Mouse (Mus musculus): ENCODE results near the gene Fgfr2. TPM values are rescaled to one million over a fixed set of nuclear protein-coding genes. Genes with fewer than 3 reads are reported as not detected.

Fgfr2 gene
- polyA plus RNA-seq, 1 experiment from 2014 or later: 11.2 TPM

DNA sequence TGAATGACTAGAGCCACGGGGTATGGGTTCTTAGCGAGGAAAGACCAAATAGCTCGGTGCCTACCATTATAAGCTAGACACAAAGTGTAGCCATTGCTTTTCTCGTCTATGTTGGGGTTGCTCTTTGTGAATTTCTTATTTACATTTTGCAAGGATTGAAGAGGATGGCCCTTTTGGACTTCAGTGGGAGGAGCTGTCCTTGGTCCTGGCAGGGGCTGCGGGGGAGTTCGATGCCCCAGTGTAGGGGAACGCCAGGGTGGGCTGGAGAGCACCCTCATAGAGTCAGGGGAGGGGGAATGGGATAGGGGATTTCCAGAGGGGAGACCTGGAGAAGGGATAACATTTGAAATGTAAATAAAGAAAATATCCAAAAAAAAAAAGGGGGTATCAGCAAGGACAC, 1063.0 kb downstream of the Fgfr2 start:
- Histone ChIP-seq H3K27me3 (ENCODE audit: insufficient read depth, low read length) (no peaks in the 10 kb centered on the region), H3K9me3 (ENCODE audit: low read length) (no peaks in the 10 kb centered on the region), H3K9ac (replicated peaks) (no peak overlapping the region), H3K4me1 (ENCODE audit: insufficient read depth) (no peaks in the 10 kb centered on the region), H3K4me2 (ENCODE audit: low read depth, low read length) (no peak overlapping the region), H3K27ac (ENCODE audit: low read depth) (no peak overlapping the region), H3K4me3 (ENCODE audit: low read depth, low read length) (no peak overlapping the region), H3K36me3 (replicated peaks; ENCODE audit: insufficient read depth, low read length) (no peaks in the 10 kb centered on the region)
- ATAC-seq (no peak), DNase-seq (no peak)
- TF ChIP-seq EP300 (IDR thresholded peaks at IDR 0.05; ENCODE audit: low read depth) (no peak), CTCF (IDR thresholded peaks at IDR 0.05; ENCODE audit: low read depth) (no peak)
- WGBS (ENCODE audit: insufficient replicate concordance): 70% methylated on average over 7 of the region's 7 CpGs

- no peak for TF ChIP-seq CTCF (IDR thresholded peaks at IDR 0.05; ENCODE audit: low read depth)
- TF ChIP-seq EP300 (IDR thresholded peaks at IDR 0.05; ENCODE audit: low read depth): no peak
- Histone ChIP-seq H3K9me3 (ENCODE audit: low read length) (no peaks in the 10 kb centered on the region), H3K36me3 (replicated peaks; ENCODE audit: insufficient read depth, low read length) (no peaks in the 10 kb centered on the region), H3K27ac (ENCODE audit: low read depth) (no peak overlapping the region), H3K4me3 (ENCODE audit: low read depth, low read length) (no peak overlapping the region), H3K27me3 (ENCODE audit: insufficient read depth, low read length) (no peaks in the 10 kb centered on the region), H3K4me2 (ENCODE audit: low read depth, low read length) (no peak overlapping the region), H3K4me1 (ENCODE audit: insufficient read depth) (no peaks in the 10 kb centered on the region), H3K9ac (replicated peaks) (no peak overlapping the region)
- ATAC-seq: no peak
- no peak for DNase-seq
- WGBS (ENCODE audit: insufficient replicate concordance): 82% methylated on average over 7 of the region's 7 CpGs
Measured at GRCm38 (mm10) chr7:132056565-132056964, 1066.6 kb downstream of the Fgfr2 start.

GRCm38 (mm10) chr7:132046662-132047061, 1076.5 kb downstream of the Fgfr2 start:
- Histone ChIP-seq H3K9me3 (ENCODE audit: low read length) (no peaks in the 10 kb centered on the region), H3K4me1 (ENCODE audit: insufficient read depth) (no peaks in the 10 kb centered on the region), H3K4me3 (ENCODE audit: low read depth, low read length) (no peak overlapping the region), H3K4me2 (ENCODE audit: low read depth, low read length) (no peak overlapping the region), H3K27ac (ENCODE audit: low read depth) (no peak overlapping the region), H3K36me3 (replicated peaks; ENCODE audit: insufficient read depth, low read length) (no peaks in the 10 kb centered on the region), H3K27me3 (ENCODE audit: insufficient read depth, low read length) (0 out of 2 replicates have a peak, but pooled peaks cover 3% of the 10 kb centered on the region), H3K9ac (replicated peaks) (no peak overlapping the region)
- ATAC-seq (no peak), DNase-seq (no peak)
- 56% methylated on average over 4 of the region's 4 CpGs for WGBS (ENCODE audit: insufficient replicate concordance)
- no peak for TF ChIP-seq EP300 (IDR thresholded peaks at IDR 0.05; ENCODE audit: low read depth)
- TF ChIP-seq CTCF (IDR thresholded peaks at IDR 0.05; ENCODE audit: low read depth): no peak

- H3K4me1 ChIP-seq (ENCODE audit: insufficient read depth): no peaks in the 10 kb centered on the region
- ATAC-seq (no peak), DNase-seq (no peak)
- no peak overlapping the region for H3K27ac ChIP-seq (ENCODE audit: low read depth)
- H3K9ac ChIP-seq (replicated peaks): no peak overlapping the region
- H3K27me3 ChIP-seq (ENCODE audit: insufficient read depth, low read length): no peaks in the 10 kb centered on the region
- H3K4me2 ChIP-seq (ENCODE audit: low read depth, low read length): no peak overlapping the region
- WGBS (ENCODE audit: insufficient replicate concordance): 52% methylated on average over 6 of the region's 6 CpGs
- TF ChIP-seq CTCF (IDR thresholded peaks at IDR 0.05; ENCODE audit: low read depth) (no peak), EP300 (IDR thresholded peaks at IDR 0.05; ENCODE audit: low read depth) (no peak)
- no peaks in the 10 kb centered on the region for H3K9me3 ChIP-seq (ENCODE audit: low read length)
- no peak overlapping the region for H3K4me3 ChIP-seq (ENCODE audit: low read depth, low read length)
- H3K36me3 ChIP-seq (replicated peaks; ENCODE audit: insufficient read depth, low read length): no peaks in the 10 kb centered on the region
Measured at GRCm38 (mm10) chr7:132031940-132032531, 1091.1 kb downstream of the Fgfr2 start.

DNA sequence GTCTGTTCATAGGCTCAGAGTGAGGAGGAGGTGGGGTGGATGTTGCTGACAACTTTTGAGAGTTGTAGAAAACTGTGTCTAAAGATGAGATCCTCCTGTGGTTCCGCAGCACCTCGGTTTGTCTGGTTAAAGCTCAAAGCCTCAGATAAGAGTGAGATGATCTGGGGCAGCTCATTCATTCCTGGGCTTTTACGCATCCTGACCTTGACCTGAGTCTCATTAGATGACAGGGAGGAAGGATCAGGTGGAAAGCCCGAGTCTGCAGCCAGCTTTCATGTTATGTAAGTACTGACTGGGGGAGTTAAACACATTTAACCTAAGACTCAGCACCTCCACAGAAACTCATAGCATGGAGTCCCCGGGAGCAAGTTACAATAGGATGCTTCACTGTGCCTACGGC, 1096.5 kb downstream of the Fgfr2 start:
- DNase-seq: no peak
- Histone ChIP-seq H3K27me3 (ENCODE audit: insufficient read depth, low read length) (no peaks in the 10 kb centered on the region), H3K4me1 (ENCODE audit: insufficient read depth) (no peaks in the 10 kb centered on the region), H3K36me3 (replicated peaks; ENCODE audit: insufficient read depth, low read length) (no peaks in the 10 kb centered on the region), H3K4me2 (ENCODE audit: low read depth, low read length) (no peak overlapping the region), H3K27ac (ENCODE audit: low read depth) (no peak overlapping the region), H3K9me3 (ENCODE audit: low read length) (no peaks in the 10 kb centered on the region), H3K9ac (replicated peaks) (no peak overlapping the region), H3K4me3 (ENCODE audit: low read depth, low read length) (no peak overlapping the region)
- WGBS (ENCODE audit: insufficient replicate concordance): 57% methylated on average over 6 of the region's 6 CpGs
- TF ChIP-seq CTCF (IDR thresholded peaks at IDR 0.05; ENCODE audit: low read depth) (no peak), EP300 (IDR thresholded peaks at IDR 0.05; ENCODE audit: low read depth) (no peak)
- ATAC-seq: no peak

DNA sequence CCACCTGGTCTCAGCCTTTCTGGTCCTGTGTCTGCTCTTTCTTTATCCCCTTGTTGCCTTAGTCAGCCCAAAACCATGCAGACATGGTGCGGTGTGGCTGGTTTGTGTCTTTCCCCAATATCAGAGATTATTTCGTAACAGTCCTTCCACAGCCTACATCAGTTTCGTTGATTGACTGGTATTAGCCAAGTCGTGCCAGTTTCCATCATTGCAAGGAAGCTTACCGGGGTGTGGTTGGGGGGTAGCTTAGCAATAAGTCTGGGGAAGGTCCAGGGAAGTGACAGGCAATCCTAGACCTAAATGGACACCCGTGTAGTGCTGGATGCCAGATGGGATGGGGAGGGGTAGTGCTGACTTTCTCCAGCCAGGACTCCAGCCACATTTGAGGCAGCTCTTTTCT, 1097.6 kb downstream of the Fgfr2 start:
- TF ChIP-seq EP300 (IDR thresholded peaks at IDR 0.05; ENCODE audit: low read depth): no peak
- TF ChIP-seq CTCF (IDR thresholded peaks at IDR 0.05; ENCODE audit: low read depth): no peak
- Histone ChIP-seq H3K9me3 (ENCODE audit: low read length) (no peaks in the 10 kb centered on the region), H3K27me3 (ENCODE audit: insufficient read depth, low read length) (no peaks in the 10 kb centered on the region), H3K4me2 (ENCODE audit: low read depth, low read length) (no peak overlapping the region), H3K9ac (replicated peaks) (no peak overlapping the region), H3K36me3 (replicated peaks; ENCODE audit: insufficient read depth, low read length) (no peaks in the 10 kb centered on the region), H3K4me3 (ENCODE audit: low read depth, low read length) (no peak overlapping the region), H3K4me1 (ENCODE audit: insufficient read depth) (no peaks in the 10 kb centered on the region), H3K27ac (ENCODE audit: low read depth) (no peak overlapping the region)
- DNase-seq: no peak
- no peak for ATAC-seq
- 51% methylated on average over 6 of the region's 6 CpGs for WGBS (ENCODE audit: insufficient replicate concordance)

GRCm38 (mm10) chr7:132015933-132016332, 1107.2 kb downstream of the Fgfr2 start:
- H3K9me3 ChIP-seq (ENCODE audit: low read length): no peaks in the 10 kb centered on the region
- no peaks in the 10 kb centered on the region for H3K36me3 ChIP-seq (replicated peaks; ENCODE audit: insufficient read depth, low read length)
- no peak overlapping the region for H3K9ac ChIP-seq (replicated peaks)
- no peak for TF ChIP-seq EP300 (IDR thresholded peaks at IDR 0.05; ENCODE audit: low read depth)
- no peak for TF ChIP-seq CTCF (IDR thresholded peaks at IDR 0.05; ENCODE audit: low read depth)
- no peak overlapping the region for H3K27ac ChIP-seq (ENCODE audit: low read depth)
- 68% methylated on average over 3 of the region's 3 CpGs for WGBS (ENCODE audit: insufficient replicate concordance)
- no peaks in the 10 kb centered on the region for H3K4me1 ChIP-seq (ENCODE audit: insufficient read depth)
- no peak overlapping the region for H3K4me2 ChIP-seq (ENCODE audit: low read depth, low read length)
- H3K4me3 ChIP-seq (ENCODE audit: low read depth, low read length): no peak overlapping the region
- ATAC-seq: no peak
- H3K27me3 ChIP-seq (ENCODE audit: insufficient read depth, low read length): no peaks in the 10 kb centered on the region
- no peak for DNase-seq

All from liver, postnatal 0 days (tissue).